Mouse (Mus musculus) heart, embryonic 14.5 days (tissue): ENCODE data around the gene Cyba. TPM values are rescaled to one million over a fixed set of nuclear protein-coding genes. Genes with fewer than 3 reads are reported as not detected.

Experiments used
- ATAC-seq: fragments of 200-750 bp; cut with Nextera tagmentation; 2 replicates; pipeline ENCODE4 v1.8.0; 2017; ENCODE audit warnings: low read depth, moderate TSS enrichment; ENCODE audit not compliant: insufficient number of reproducible peaks, insufficient read depth, low FRiP score
- H3K27ac ChIP-seq, 2 experiments: fragments of 200-500 bp in 1 of 2; fragments of 300-500 bp in 1 of 2; sonication (generic) in 1 of 2; replicated peaks in 1 of 2; 2 replicates each; pipeline ENCODE4 v1.5.1; 2012 to 2014; ENCODE audit warnings: low read depth in 2 of 2, low read length in 2 of 2, control low read depth in 1 of 2, mild to moderate bottlenecking in 1 of 2, mixed read lengths in 1 of 2; ENCODE audit not compliant: control insufficient read depth in 1 of 2, insufficient read depth in 1 of 2
- H3K27me3 ChIP-seq: fragments of 300-500 bp; sonication (generic); 2 replicates; pipeline ENCODE4 v1.6.1; 2014; ENCODE audit warnings: mild to moderate bottlenecking, low read length, control low read depth; ENCODE audit not compliant: control insufficient read depth, insufficient read depth
- H3K36me3 ChIP-seq: fragments of 300-500 bp; sonication (generic); 2 replicates; pipeline ENCODE4 v1.6.1; 2014; ENCODE audit warnings: mild to moderate bottlenecking, control low read depth, low read length, mixed read lengths; ENCODE audit not compliant: control insufficient read depth, insufficient read depth
- H3K4me1 ChIP-seq, 2 experiments: fragments of 200-500 bp in 1 of 2; fragments of 300-500 bp in 1 of 2; sonication (generic) in 1 of 2; 2 replicates each; pipeline ENCODE4 v1.6.1; 2012 to 2014; ENCODE audit warnings: low read length in 2 of 2, control low read depth in 1 of 2, mixed read lengths in 1 of 2; ENCODE audit not compliant: control insufficient read depth in 2 of 2, insufficient read depth in 2 of 2
- H3K4me2 ChIP-seq: fragments of 300-500 bp; sonication (generic); 2 replicates; pipeline ENCODE4 v1.6.1; 2014; ENCODE audit warnings: mild to moderate bottlenecking, low read length
- H3K4me3 ChIP-seq, 2 experiments: fragments of 200-500 bp in 1 of 2; fragments of 300-500 bp in 1 of 2; sonication (generic) in 1 of 2; 2 replicates each; pipeline ENCODE4 v1.5.1; 2012 to 2014; ENCODE audit warnings: low read length in 2 of 2, mild to moderate bottlenecking in 2 of 2, control low read depth in 1 of 2, low read depth in 1 of 2, moderate library complexity in 1 of 2; ENCODE audit not compliant: control insufficient read depth in 1 of 2, insufficient read depth in 1 of 2
- H3K9ac ChIP-seq: fragments of 300-500 bp; sonication (generic); 2 replicates; pipeline ENCODE4 v1.6.1; 2014; ENCODE audit warnings: mild to moderate bottlenecking, low read length
- H3K9me3 ChIP-seq: fragments of 300-500 bp; sonication (generic); 2 replicates; pipeline ENCODE4 v1.6.1; 2016; ENCODE audit warnings: low read length, control low read depth; ENCODE audit not compliant: control insufficient read depth
- WGBS: fragments of 180-500 bp; shearing (Covaris S2); extraction: QIAGEN DNeasy Blood & Tissue Kit; methylation state at CpG from one replicate; pipeline ENCODE4 v1.1.7; 2014; 5-methylcytosine and 5-hydroxymethylcytosine counted together
- polyA plus RNA-seq: library from polyadenylated mRNA; unstranded; fragments of >200 nt; fragmentation: Nextera tagmentation; extraction: Ambion mirVana; gene quantifications from 2 replicates; pipeline ENCODE4 v1.2.1, GENCODE M21; 2014

The Cyba gene
- polyA plus RNA-seq, 1 experiment from 2014 or later, result 194 TPM

DNA sequence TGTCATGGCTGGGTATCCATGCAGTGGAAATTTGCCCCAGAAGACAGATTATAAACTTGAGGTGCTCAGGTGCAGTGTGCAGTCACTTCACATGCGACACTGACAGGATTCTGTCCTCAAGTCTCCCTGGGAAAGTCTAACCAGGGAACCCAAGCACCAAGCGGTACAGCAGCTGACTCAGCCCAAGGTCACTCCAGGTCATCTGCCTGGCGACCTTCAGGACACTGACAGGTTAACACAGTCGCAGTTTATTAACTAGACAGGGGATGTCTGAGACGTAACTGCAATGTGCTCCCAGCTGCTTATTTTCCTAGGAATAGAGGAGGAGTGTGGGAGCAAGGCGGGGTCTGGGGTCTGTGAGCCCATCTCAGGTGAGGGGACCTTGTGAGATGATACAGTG, 36.7 kb upstream of the Cyba start:
- peaks cover 0 to 6% of the 10 kb centered on the region in 2 experiments; a peak in 2 of 4 replicates for H3K4me1 ChIP-seq
- H3K27ac ChIP-seq, result no peak overlapping the region
- H3K9ac ChIP-seq, result no peak overlapping the region
- H3K4me3 ChIP-seq, result no peak overlapping the region
- no peaks in the 10 kb centered on the region for H3K9me3 ChIP-seq
- H3K4me2 ChIP-seq, result no peak overlapping the region
- H3K36me3 ChIP-seq, result peaks cover 82% of the 10 kb centered on the region
- WGBS, result 64% methylated on average over 6 of the region's 6 CpGs
- H3K27me3 ChIP-seq, result no peaks in the 10 kb centered on the region
- ATAC-seq, result no peak

DNA sequence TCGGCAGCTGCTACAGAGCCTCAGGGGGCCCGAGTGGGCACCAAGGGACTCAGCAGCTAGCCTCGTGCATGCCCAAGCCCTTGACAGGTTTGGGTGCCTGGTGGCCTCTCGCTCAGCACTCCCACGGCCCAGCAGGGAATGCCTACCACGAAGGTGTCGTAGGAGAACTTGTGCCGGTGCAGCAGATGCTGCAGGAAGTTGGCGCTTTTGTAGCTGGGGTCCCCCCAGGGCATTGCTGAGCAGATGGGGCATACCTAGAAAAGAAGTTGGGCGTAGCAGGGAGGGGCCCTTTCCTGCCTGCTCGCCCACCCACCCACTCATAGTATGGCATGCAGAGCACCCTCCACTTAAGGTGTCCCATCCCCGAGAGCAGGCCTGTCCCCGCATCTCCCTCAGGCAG, 35.1 kb upstream of the Cyba start:
- no peak for ATAC-seq
- Histone ChIP-seq H3K27me3 (no peaks in the 10 kb centered on the region), H3K4me2 (no peak overlapping the region), H3K4me1 (peaks cover 8 to 11% of the 10 kb centered on the region in 2 experiments; a peak in 2 of 4 replicates), H3K9ac (no peak overlapping the region), H3K4me3 (no peak overlapping the region), H3K36me3 (peaks cover 70% of the 10 kb centered on the region), H3K27ac (no peak overlapping the region), H3K9me3 (no peaks in the 10 kb centered on the region)
- WGBS, result 93% methylated on average over 13 of the region's 13 CpGs

DNA sequence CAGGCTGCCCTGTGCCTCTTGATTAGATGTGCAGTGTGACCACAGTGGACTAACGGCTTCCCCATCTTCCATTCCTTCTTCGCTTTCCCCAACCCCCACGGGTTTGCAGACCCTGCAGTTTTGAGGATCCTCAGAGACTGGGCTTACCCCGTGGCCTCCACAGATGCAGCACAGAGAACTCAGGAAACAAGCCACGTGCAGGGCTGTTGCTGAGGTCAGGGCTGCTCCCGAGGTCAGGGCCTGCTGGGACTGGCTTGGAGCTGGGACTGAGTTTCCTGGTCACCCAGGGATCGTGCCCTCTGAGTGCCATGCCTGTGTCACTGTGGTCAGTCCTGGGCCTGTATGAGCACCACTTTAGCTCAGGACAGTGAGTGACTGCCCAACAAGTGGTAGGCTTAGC, 32.3 kb upstream of the Cyba start:
- Histone ChIP-seq H3K36me3 (peaks cover 47% of the 10 kb centered on the region), H3K9me3 (no peaks in the 10 kb centered on the region), H3K27ac (no peak overlapping the region), H3K9ac (no peak overlapping the region), H3K4me2 (no peak overlapping the region), H3K4me3 (no peak overlapping the region), H3K4me1 (peaks cover 25 to 28% of the 10 kb centered on the region in 2 experiments; a peak in 3 of 4 replicates), H3K27me3 (peaks cover 8% of the 10 kb centered on the region)
- no peak for ATAC-seq
- WGBS, result 70% methylated on average over 7 of the region's 7 CpGs

DNA sequence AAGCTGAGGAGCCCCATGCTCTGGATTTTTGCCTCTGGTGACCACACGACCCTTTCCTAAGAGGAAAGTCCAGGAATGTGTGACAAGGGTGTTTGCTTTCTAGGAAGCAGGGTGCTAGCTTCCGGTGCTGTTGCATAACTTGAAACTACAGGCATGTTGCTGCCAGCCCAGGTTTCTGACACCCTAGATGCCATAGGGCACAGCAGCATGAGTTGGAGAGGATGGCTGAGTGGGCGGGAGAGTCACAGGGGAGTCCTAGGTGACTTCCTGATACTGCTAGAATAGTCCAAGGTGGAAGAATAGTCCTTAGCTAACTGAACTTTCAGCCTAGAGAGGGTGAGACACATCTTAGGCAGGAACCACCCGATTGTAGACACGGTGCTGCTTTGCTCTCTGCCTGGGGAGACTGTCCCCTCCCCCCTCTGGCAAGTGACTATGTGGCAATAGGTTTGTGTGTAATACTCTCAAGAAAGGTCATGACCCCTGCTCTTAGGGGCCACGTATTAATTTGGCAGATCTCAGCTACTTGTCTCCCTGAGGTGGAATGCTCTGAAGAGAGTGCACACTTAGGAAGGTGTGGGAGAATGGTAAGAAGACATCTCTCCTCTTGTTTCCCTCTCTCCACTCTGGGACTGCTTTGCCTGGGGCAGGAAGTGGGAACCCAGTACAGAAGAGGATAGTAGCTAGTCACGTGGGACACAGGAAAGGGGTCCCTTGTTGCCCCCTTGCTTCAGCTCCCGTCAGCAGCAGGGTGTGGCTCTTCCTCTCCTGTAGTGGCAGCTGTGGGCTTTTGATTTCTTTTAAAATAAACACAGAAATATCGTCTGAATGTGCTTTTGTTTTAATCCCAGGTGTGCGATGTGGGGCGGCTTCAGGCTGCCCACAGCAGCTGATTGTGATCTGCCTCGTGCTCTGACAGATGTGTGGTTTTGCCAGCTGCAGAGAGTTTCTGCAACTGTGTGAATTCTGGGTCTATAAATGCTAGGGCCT, 31.2 kb upstream of the Cyba start:
- H3K27me3 ChIP-seq, result peaks cover 13% of the 10 kb centered on the region
- no peak overlapping the region for H3K9ac ChIP-seq
- H3K4me1 ChIP-seq, result peaks cover 29 to 33% of the 10 kb centered on the region in 2 experiments
- H3K4me3 ChIP-seq, result no peak overlapping the region
- WGBS, result 41% methylated on average over 12 of the region's 12 CpGs
- H3K4me2 ChIP-seq, result no peak overlapping the region
- no peak for ATAC-seq
- H3K9me3 ChIP-seq, result no peaks in the 10 kb centered on the region
- no peak overlapping the region for H3K27ac ChIP-seq
- H3K36me3 ChIP-seq, result peaks cover 37% of the 10 kb centered on the region

DNA sequence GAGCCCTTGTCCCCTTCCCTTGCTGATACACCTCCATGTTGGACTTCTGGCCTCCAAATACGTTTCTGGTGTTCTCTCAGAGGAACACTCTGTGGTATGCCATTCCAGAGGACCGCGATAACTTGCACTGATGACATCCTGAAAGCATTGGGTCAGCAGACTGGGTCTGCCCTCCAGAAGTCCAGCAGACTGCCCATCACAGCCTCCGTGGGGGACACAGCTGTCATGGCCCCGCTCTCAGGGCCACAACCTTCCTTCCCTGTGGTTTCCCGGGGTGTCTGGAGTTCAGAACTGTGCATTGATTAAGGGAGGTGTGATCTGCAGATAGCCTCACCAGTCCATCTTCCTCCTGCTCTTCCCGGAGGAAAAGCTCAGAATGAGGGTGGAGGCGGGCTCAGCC, 29.8 kb upstream of the Cyba start:
- H3K9ac ChIP-seq, result no peak overlapping the region
- WGBS, result 56% methylated on average over 8 of the region's 8 CpGs
- no peak overlapping the region for H3K27ac ChIP-seq
- H3K27me3 ChIP-seq, result peaks cover 19% of the 10 kb centered on the region
- peaks cover 32 to 33% of the 10 kb centered on the region in 2 experiments for H3K4me1 ChIP-seq
- peaks cover 24% of the 10 kb centered on the region for H3K36me3 ChIP-seq
- H3K4me2 ChIP-seq, result no peak overlapping the region
- H3K9me3 ChIP-seq, result no peaks in the 10 kb centered on the region
- ATAC-seq, result no peak
- H3K4me3 ChIP-seq, result no peak overlapping the region

DNA sequence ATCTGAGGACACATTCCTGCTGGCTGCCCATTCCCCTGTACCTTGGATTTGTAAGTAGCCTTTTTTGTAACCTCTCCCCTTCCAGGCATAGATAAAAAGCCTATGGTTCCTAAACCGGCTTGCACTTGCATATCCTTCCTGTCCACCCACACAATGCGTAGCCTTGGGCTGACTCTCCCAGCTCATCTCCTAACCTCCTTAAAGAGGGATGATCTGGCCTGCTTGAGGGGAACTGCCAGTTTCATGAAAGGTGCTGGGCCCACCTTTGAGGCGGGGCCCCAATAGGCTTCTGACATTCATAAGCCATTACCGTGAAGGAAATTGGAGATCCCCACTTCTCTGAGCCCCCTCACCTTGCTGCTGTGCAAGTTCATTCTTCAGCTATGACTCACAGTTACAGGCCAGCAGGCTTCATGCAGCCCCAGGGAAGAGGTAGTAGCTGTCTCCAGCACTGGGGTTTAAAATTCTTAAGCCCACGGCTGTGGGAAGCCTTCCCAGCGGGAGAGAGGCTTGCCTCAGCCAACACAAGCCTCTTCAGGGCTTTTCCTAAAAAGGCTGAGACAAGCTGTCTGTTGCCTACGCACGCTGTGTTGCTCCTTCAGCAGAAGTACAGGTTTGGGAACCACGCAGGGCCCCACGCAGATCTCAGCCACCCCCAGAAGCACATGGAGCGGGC, 28.9 kb upstream of the Cyba start:
- H3K4me2 ChIP-seq, result no peak overlapping the region
- no peak overlapping the region for H3K9ac ChIP-seq
- WGBS, result 63% methylated on average over 11 of the region's 11 CpGs
- no peak for ATAC-seq
- H3K9me3 ChIP-seq, result no peaks in the 10 kb centered on the region
- H3K36me3 ChIP-seq, result peaks cover 15% of the 10 kb centered on the region
- H3K4me1 ChIP-seq, result peaks cover 33% of the 10 kb centered on the region in 2 experiments
- no peak overlapping the region for H3K4me3 ChIP-seq
- peaks cover 19% of the 10 kb centered on the region for H3K27me3 ChIP-seq
- no peak overlapping the region for H3K27ac ChIP-seq

DNA sequence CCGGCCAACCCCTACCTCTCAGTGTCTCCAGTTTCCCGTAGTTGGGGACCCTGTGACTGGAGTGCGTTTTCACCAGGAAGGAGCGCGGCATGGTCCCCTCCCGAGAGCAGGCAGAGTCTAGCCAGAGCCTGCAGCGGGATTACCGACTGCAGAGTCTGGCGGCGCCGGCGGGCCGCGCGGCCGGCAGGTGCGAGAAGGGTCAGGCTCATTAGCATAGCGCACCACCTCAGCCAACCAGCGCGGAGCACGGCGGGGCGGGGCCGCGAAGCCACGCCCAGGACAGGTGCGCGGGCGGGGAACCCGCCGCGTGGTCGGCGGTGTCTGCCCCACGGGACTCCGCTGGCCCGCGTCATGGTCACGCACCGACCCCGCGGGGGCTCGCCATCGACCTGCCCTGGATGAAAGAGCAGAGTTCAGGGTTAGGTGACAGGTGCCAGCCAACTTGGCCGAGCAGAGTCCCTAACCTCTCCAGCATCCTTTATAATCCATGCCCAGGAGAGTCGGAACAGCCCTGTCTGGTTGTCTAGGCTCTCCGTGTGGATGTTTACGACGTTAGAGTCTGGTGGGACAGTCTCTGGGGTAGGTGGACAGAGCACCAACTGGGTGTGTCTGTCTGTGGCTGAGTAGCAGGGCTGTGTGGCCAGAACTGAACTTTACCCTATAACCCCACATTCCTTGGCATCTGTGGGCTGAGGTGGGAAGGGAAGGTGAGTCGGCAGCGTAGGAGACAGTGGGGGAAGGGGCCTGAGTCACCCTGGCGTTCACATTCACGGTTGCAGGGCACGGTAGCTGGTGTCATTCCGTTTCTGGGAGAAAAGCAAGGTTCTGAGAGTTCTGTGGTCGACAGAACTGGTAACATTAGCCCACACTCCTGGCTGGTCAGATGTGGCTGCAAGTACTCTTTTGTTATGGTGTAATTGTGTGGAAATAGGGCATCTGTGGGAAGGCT, 28.1 kb upstream of the Cyba start, which contains the start of gene Snai3:
TSS of gene Snai3 (minus strand) at position 210 of the 949 bp plus-strand sequence.
- Histone ChIP-seq H3K27me3 (peaks cover 19% of the 10 kb centered on the region), H3K4me3 (peak within 1 kb of the TSS; percentile 38 to 42), H3K27ac (no peak within 1 kb of the TSS), H3K9ac (peak within 1 kb of the TSS; percentile 64), H3K36me3 (peaks cover 7% of the 10 kb centered on the region), H3K4me2 (peak within 1 kb of the TSS; percentile 81), H3K4me1 (peaks cover 33% of the 10 kb centered on the region in 2 experiments), H3K9me3 (no peaks in the 10 kb centered on the region)
- 4% methylated on average over 55 of the region's 56 CpGs for WGBS
- ATAC-seq, result peak; percentile 40
